Mouse (Mus musculus) midbrain, postnatal 0 days (tissue): ENCODE results near the gene Troap. TPM values are rescaled to one million over a fixed set of nuclear protein-coding genes. Genes with fewer than 3 reads are reported as not detected.
A peak's percentile ranks its signal among the peaks of the same experiment; 100 is the strongest.
"Not testable (repeated sequence)": the region's sequence is repeated elsewhere in the genome, so short reads cannot be mapped to it uniquely, and the experiment has no call there.

ENCODE experiments used
- ATAC-seq: fragments of 200-750 bp; cut with Nextera tagmentation; 2 replicates; pipeline ENCODE4 v1.8.0; 2017; ENCODE audit warnings: moderate number of reproducible peaks, mild to moderate bottlenecking, moderate TSS enrichment, moderate library complexity; ENCODE audit not compliant: low FRiP score
- DNase-seq: peaks from one replicate; pipeline ENCODE4 v3.0.0-alpha.2; 2015; ENCODE audit warnings: low spot score
- H3K27ac ChIP-seq: fragments of 300-500 bp; sonication (generic); 2 replicates; pipeline ENCODE4 v1.5.1; 2014; ENCODE audit warnings: low read depth, mild to moderate bottlenecking, low read length, mixed read lengths
- H3K27me3 ChIP-seq: fragments of 300-500 bp; sonication (generic); 2 replicates; pipeline ENCODE4 v1.6.1; 2014; ENCODE audit warnings: low read length, control low read depth, mixed read lengths; ENCODE audit not compliant: insufficient read depth
- H3K36me3 ChIP-seq: fragments of 300-500 bp; sonication (generic); 2 replicates; pipeline ENCODE4 v1.6.1; 2014; ENCODE audit warnings: low read length, control low read depth, mixed read lengths; ENCODE audit not compliant: insufficient read depth
- H3K4me1 ChIP-seq: fragments of 300-500 bp; sonication (generic); 2 replicates; pipeline ENCODE4 v1.6.1; 2014; ENCODE audit warnings: mild to moderate bottlenecking, control low read depth, antibody characterized with exemption, low read length, mixed read lengths; ENCODE audit not compliant: insufficient read depth
- H3K4me2 ChIP-seq: fragments of 300-500 bp; sonication (generic); 2 replicates; pipeline ENCODE4 v1.6.1; 2014; ENCODE audit warnings: low read depth, mild to moderate bottlenecking, low read length, mixed read lengths; ENCODE audit not compliant: poor library complexity, severe bottlenecking
- H3K4me3 ChIP-seq: fragments of 300-500 bp; sonication (generic); 2 replicates; pipeline ENCODE4 v1.5.1; 2014; ENCODE audit warnings: low read depth, mild to moderate bottlenecking, low read length, moderate library complexity
- H3K9ac ChIP-seq: fragments of 300-500 bp; sonication (generic); replicated peaks from 2 replicates; pipeline ENCODE4 v1.6.1; 2014; ENCODE audit warnings: mild to moderate bottlenecking, low read length, moderate library complexity, mixed read lengths; ENCODE audit not compliant: poor library complexity, severe bottlenecking
- H3K9me3 ChIP-seq: fragments of 300-500 bp; sonication (generic); 2 replicates; pipeline ENCODE4 v1.6.1; 2016; ENCODE audit warnings: low read length, control low read depth
- CTCF ChIP-seq: IDR thresholded peaks from 2 replicates; pipeline ENCODE4 v1.5.1; 2016; ENCODE audit warnings: antibody characterized with exemption, mild to moderate bottlenecking
- WGBS: fragments of 180-500 bp; shearing (Covaris S2); extraction: QIAGEN DNeasy Blood & Tissue Kit; methylation state at CpG from one replicate; pipeline ENCODE4 v1.1.7; 2014; 5-methylcytosine and 5-hydroxymethylcytosine counted together
- polyA plus RNA-seq: library from polyadenylated mRNA; unstranded; fragments of >200 nt; fragmentation: Nextera tagmentation; extraction: Ambion mirVana; gene quantifications from 2 replicates; pipeline ENCODE4 v1.2.1, GENCODE M21; 2015
- total RNA-seq: library from RNA; depleted of rRNA; stranded (reverse); fragments of >200 nt; gene quantifications from 2 replicates; pipeline ENCODE4 v1.2.3, GENCODE M21; 2014

Gene Troap
- total and polyA plus RNA-seq, 2 experiments from 2014 or later = 2.1 to 4.1 TPM

GRCm38 (mm10) chr15:99071988-99072387, 2.4 kb upstream of the Troap start:
- DNase-seq = no peak
- 81% methylated on average over 1 of the region's 1 CpGs for WGBS
- H3K27ac ChIP-seq = no peak overlapping the region
- no peaks in the 10 kb centered on the region for H3K4me1 ChIP-seq
- TF ChIP-seq CTCF = peak; percentile 29; the same call in 1 of the 2 replicates
- no peak overlapping the region for H3K4me3 ChIP-seq
- no peaks in the 10 kb centered on the region for H3K27me3 ChIP-seq
- H3K36me3 ChIP-seq = no peaks in the 10 kb centered on the region
- no peak overlapping the region for H3K9ac ChIP-seq
- no peaks in the 10 kb centered on the region for H3K9me3 ChIP-seq
- no peak overlapping the region for H3K4me2 ChIP-seq
- ATAC-seq = no peak

- Histone ChIP-seq H3K27ac (peak overlapping the region; percentile 97), H3K4me1 (no peaks in the 10 kb centered on the region), H3K9ac (peak overlapping the region; percentile 77), H3K9me3 (no peaks in the 10 kb centered on the region), H3K4me3 (peak overlapping the region; percentile 42), H3K36me3 (no peaks in the 10 kb centered on the region), H3K4me2 (peak overlapping the region; percentile 90), H3K27me3 (no peaks in the 10 kb centered on the region)
- peak; percentile 99 for ATAC-seq
- 0 out of 2 replicates have a peak, but pooled peaks have one; percentile 1 for TF ChIP-seq CTCF
- WGBS = under 1% methylated on average over 44 of the region's 44 CpGs
- DNase-seq = peak; percentile 99
Measured at GRCm38 (mm10) chr15:99074600-99075333, 392 bp downstream of the Troap start.

- H3K27me3 ChIP-seq, DNase-seq, H3K4me1 ChIP-seq, H3K4me3 ChIP-seq, H3K9me3 ChIP-seq, H3K27ac ChIP-seq, H3K4me2 ChIP-seq, H3K36me3 ChIP-seq, ATAC-seq, H3K9ac ChIP-seq: not testable (repeated sequence)
- WGBS = 99% methylated on average over 3 of the region's 3 CpGs
Measured at GRCm38 (mm10) chr15:99076011-99076410, 1.6 kb downstream of the Troap start.

- Histone ChIP-seq H3K27ac (no peak overlapping the region), H3K36me3 (no peaks in the 10 kb centered on the region), H3K9ac (no peak overlapping the region), H3K9me3 (no peaks in the 10 kb centered on the region), H3K4me3 (no peak overlapping the region), H3K4me2 (no peak overlapping the region), H3K4me1 (no peaks in the 10 kb centered on the region), H3K27me3 (no peaks in the 10 kb centered on the region; the same call in 1 of the 2 replicates)
- WGBS = 82% methylated on average over 15 of the region's 15 CpGs
- no peak for TF ChIP-seq CTCF
- ATAC-seq (no peak), DNase-seq (no peak)
Measured at GRCm38 (mm10) chr15:99078181-99078910, 4.0 kb downstream of the Troap start.

- no peaks in the 10 kb centered on the region for H3K4me1 ChIP-seq
- no peak overlapping the region for H3K4me2 ChIP-seq
- no peak for ATAC-seq
- H3K36me3 ChIP-seq = no peaks in the 10 kb centered on the region
- 90% methylated on average over 3 of the region's 3 CpGs for WGBS
- H3K27ac ChIP-seq = no peak overlapping the region
- no peaks in the 10 kb centered on the region; the same call in none of the 2 replicates for H3K27me3 ChIP-seq
- DNase-seq = no peak
- no peaks in the 10 kb centered on the region for H3K9me3 ChIP-seq
- no peak overlapping the region for H3K4me3 ChIP-seq
- no peak overlapping the region for H3K9ac ChIP-seq
- peak; percentile 49 for TF ChIP-seq CTCF
Measured at GRCm38 (mm10) chr15:99079804-99080203, 5.4 kb downstream of the Troap start.

GRCm38 (mm10) chr15:99082322-99082721, 7.9 kb downstream of the Troap start:
- no peak for TF ChIP-seq CTCF
- H3K27ac ChIP-seq = no peak overlapping the region
- no peak for ATAC-seq
- H3K9ac ChIP-seq = no peak overlapping the region
- H3K9me3 ChIP-seq = no peaks in the 10 kb centered on the region
- H3K4me3 ChIP-seq = no peak overlapping the region
- H3K4me1 ChIP-seq = no peaks in the 10 kb centered on the region
- no peaks in the 10 kb centered on the region for H3K36me3 ChIP-seq
- H3K27me3 ChIP-seq = peaks cover 19% of the 10 kb centered on the region
- DNase-seq = no peak
- no peak overlapping the region for H3K4me2 ChIP-seq
- 94% methylated on average over 12 of the region's 12 CpGs for WGBS
